Mouse (Mus musculus) ovary, adult 18-20 months (tissue): ENCODE measurements at regions not wholly inside any gene's neighbourhood (a gene's known extent, or its start where the extent isn't known, plus 50 kb on each side); places are given as distances from the start of the nearest gene placed in this dataset.

ENCODE experiments used
- DNase-seq: peaks from one replicate; pipeline ENCODE4 v3.0.0; 2022; ENCODE audit warnings: low spot score, mixed read lengths

DNA sequence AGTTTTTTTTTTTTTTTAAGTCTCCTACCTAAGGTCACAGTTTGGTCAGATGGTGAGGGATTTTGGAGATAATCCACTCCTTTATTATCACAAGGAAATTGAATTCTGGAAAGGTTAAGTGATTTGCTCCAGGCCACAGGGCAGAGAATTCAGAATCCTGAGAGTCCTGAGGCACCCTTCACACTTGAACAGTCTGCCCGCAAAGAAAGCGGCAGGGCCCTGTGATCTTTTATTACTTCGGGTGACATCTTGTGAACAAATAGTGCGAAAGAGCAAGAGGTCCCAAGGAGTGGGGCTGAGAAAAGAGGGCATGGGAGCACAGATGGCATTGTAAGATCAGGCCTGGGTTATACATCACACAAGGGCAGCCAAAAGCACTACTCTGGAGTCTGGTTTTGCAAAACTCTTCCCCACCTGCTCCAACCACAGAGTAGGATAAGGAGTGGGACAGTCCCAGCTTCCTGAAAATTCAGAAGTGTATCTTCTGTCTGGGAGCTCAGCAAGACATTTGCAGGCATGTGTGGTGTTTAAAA lies 150.5 kb upstream of the Wdr11 start:
- DNase-seq = no peak

DNA sequence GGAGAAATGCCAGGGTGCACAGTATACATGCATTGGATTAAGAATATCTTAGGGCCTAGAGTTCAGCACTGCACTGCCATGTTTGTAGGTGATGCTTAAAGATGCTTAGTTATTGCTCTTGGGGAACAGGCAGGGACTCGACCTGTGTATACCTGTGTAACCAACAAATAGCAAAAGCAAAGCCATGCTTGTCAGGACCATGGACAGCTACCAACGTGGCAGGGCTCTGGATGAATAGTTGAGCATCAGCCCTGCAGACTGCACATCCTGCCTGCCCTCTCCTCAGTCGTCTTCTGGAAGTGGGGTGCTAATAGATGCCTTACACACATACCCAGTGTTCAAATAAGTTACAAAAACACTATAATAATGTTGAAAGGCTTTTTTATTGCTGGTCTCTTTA lies 122.2 kb upstream of the Wdr11 start:
- DNase-seq = no peak

DNA sequence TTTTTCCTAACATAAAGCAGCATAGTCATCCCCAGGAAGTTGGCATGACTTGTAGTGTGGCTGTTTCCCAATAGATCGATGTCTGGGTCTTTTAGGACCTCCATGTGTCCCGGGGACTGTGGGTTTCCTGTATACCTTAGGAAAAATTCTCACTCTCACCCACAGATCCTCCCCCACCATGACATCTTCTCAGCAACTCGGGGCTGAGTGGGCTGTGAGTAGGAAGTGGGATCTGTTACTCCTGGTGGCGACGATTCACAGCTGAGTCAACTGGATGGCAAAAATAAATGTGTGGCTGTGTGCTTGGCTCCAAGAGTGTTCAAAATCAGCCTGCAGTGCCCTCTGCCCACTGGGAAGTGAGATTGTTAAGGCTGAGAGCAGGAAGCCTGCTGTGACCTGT lies 107.9 kb upstream of the Wdr11 start:
- no peak for DNase-seq

GRCm38 (mm10) chr7:129506894-129507293 lies 84.8 kb upstream of the Wdr11 start:
- DNase-seq = no peak

GRCm38 (mm10) chr7:129509631-129510132 lies 82.0 kb upstream of the Wdr11 start:
- DNase-seq = peak; percentile 2

GRCm38 (mm10) chr7:129514619-129515018 lies 77.0 kb upstream of the Wdr11 start:
- no peak for DNase-seq

- no peak for DNase-seq
Measured at GRCm38 (mm10) chr7:129524369-129524915, 67.2 kb upstream of the Wdr11 start.

- peak; percentile 4 for DNase-seq
Measured at GRCm38 (mm10) chr7:129525985-129526384, 65.7 kb upstream of the Wdr11 start.

DNA sequence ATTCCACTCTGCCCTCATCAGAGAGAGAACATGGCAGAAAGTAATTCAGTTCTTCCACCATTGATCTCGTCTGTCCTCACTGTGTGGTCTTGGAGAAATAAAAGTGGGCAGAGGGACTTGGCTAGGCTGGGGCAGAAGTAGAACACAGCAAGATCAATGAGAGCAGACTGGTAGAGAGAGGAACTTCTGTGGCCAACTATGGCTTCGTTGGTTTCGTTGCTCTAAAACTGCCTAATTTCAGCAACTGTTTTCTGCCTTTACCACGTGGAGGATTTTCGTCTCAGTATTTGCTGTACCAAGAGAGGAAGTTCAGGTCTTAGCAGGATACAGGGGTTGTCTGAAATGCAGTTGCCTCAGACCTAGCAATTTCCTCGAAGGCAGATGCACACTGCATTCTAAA lies 63.4 kb upstream of the Wdr11 start:
- DNase-seq = no peak

DNA sequence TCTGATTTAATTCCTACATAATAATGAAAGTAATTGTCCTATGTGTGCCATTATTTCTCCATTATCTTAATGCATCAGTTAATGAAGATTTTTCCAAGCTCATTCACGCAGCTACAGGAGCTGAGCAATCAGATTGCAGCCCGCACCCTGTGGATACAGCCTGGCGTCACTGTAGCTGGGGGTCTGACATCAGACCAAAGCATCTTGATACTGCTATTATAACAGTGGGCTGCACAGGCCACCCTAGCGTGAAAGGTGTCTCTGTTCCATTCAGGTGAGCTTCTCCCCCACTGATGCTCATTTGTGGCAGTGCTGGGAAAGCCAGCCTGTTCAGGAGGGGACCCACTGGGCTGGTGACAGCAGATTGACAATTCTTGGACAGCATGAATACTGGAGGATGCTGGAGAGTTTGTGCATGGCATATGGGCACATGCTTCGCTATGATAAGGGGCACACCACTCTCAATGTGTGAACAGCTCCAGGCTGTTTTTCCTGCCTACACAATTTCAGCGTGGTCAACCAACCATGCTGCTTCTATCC lies 58.2 kb upstream of the Wdr11 start:
- DNase-seq = no peak
